Mouse (Mus musculus) small intestine, adult 2 months (tissue): Measurements from ENCODE around the gene Tex44. TPM values are rescaled to one million over a fixed set of nuclear protein-coding genes. Genes with fewer than 3 reads are reported as not detected.

Source experiments
- H3K27ac ChIP-seq: fragments of 200-500 bp; 2 replicates; pipeline ENCODE4 v1.5.1; 2012; ENCODE audit warnings: low read depth, low read length, control low read depth, inconsistent platforms; ENCODE audit not compliant: insufficient read depth
- H3K27me3 ChIP-seq: fragments of 200-500 bp; 2 replicates; pipeline ENCODE4 v1.6.1; 2012; ENCODE audit warnings: mild to moderate bottlenecking, moderate library complexity, low read length, inconsistent platforms; ENCODE audit not compliant: control insufficient read depth, insufficient read depth
- H3K36me3 ChIP-seq: fragments of 200-500 bp; 2 replicates; pipeline ENCODE4 v1.6.1; 2012; ENCODE audit warnings: mild to moderate bottlenecking, low read length, control low read depth, inconsistent platforms; ENCODE audit not compliant: control insufficient read depth, insufficient read depth
- H3K4me1 ChIP-seq: fragments of 200-500 bp; 2 replicates; pipeline ENCODE4 v1.6.1; 2012; ENCODE audit warnings: low read length, inconsistent platforms, mixed read lengths; ENCODE audit not compliant: control insufficient read depth, insufficient read depth, insufficient read length
- H3K4me3 ChIP-seq: fragments of 200-500 bp; 2 replicates; pipeline ENCODE4 v1.5.1; 2012; ENCODE audit warnings: low read depth, mild to moderate bottlenecking, control low read depth, inconsistent platforms, low read length, moderate library complexity
- CTCF ChIP-seq: fragments of 200-500 bp; IDR thresholded peaks from 2 replicates; pipeline ENCODE4 v1.5.1; 2012; ENCODE audit warnings: low read depth, mild to moderate bottlenecking, control low read depth, inconsistent platforms, low read length, moderate library complexity, mixed read lengths; ENCODE audit not compliant: insufficient replicate concordance, insufficient read length; ENCODE audit errors: extremely low read depth
- POLR2A ChIP-seq: fragments of 200-500 bp; IDR thresholded peaks from 2 replicates; pipeline ENCODE4 v1.6.1; 2012; ENCODE audit warnings: low read depth, mild to moderate bottlenecking, control low read depth, inconsistent platforms, low read length, moderate library complexity
- WGBS: fragments of 180-500 bp; shearing (Covaris S2); methylation state at CpG from one replicate; pipeline ENCODE4 v1.1.7; 2018; 5-methylcytosine and 5-hydroxymethylcytosine counted together
- polyA plus RNA-seq: library from polyadenylated mRNA; depleted of rRNA; stranded (reverse); fragments of >200 nt; gene quantifications from 2 replicates; pipeline ENCODE4 v1.2.3, GENCODE M21; 2012; rRNA removed

Gene Tex44
- polyA plus RNA-seq, result not detected in 2 replicates

DNA sequence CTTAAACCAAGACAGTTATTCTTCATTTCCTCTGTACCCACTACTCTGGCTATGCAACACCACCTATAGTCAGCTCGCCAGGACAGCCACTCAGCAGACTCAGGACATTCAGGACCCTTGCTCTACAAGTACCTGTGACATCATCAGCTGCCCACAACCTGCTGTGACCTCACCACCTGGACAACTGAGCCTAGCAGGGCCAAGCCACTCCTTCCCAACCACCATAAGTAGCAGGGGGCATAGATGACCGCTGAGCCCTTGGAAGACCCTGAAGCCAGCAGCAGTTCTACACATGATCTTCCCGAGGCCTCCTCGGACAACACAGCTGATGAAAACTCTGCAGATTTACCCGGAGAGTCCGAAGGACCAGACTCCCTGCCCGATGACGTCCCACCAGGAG lies at the start of gene Tex44, which contains the start of gene Nmur1:
Gene Tex44 (plus strand): TSS at position 202 of the 400 bp plus-strand sequence.
Gene Nmur1 (minus strand): TSS at position 101 of the 400 bp plus-strand sequence.
- Histone ChIP-seq H3K27me3 (no peaks in the 10 kb centered on the region), H3K4me3 (no peak within 1 kb of the TSS), H3K36me3 (no peaks in the 10 kb centered on the region), H3K27ac (no peak within 1 kb of the TSS), H3K4me1 (no peaks in the 10 kb centered on the region)
- TF ChIP-seq CTCF (no peak), POLR2A (no peak)
- 90% methylated on average over 8 of the region's 8 CpGs for WGBS

DNA sequence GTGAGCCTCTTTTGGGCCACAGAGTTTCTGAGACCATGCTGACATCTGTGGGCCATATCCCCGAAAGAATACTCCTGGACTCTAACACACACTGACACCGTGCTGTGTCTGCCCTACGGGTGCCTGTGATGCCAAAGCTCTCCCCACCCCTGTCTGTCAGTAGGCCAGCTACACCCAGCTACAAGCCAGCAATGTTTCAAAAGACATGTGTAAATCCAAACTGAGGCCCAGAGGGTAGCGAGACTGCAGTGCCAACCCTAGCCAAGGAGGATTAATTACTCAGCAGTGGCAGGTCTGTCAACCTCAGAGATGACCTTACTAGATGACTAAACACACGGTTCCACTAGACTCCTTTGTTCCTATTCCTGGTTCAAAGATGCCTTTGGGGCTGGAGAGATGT lies 49.8 kb upstream of the Tex44 start:
- Histone ChIP-seq H3K4me1 (peaks cover 4% of the 10 kb centered on the region; the same call in 1 of the 2 replicates), H3K4me3 (no peak overlapping the region), H3K36me3 (no peaks in the 10 kb centered on the region), H3K27me3 (no peaks in the 10 kb centered on the region), H3K27ac (no peak overlapping the region)
- 78% methylated on average over 5 of the region's 5 CpGs for WGBS
- TF ChIP-seq CTCF (no peak), POLR2A (no peak)

DNA sequence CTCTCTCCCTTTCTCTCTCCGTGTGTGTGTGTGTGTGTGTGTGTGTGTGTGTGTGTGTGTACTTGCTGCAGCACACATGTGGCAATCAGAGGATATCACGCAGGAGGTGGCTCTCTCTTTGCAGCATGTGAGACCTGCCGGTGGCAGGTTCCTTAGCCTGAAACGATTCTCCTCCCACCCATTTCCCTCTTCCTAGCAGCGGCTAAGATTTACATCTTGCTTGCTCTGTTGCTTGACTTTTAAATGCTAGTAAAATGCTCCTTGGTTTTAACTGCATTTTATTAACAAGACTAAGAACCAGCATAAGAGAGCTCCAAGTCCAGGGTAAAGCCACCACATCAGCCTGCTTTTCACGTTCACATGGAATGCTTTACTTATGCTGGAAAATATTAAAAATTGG lies 47.5 kb upstream of the Tex44 start:
- Histone ChIP-seq H3K36me3 (no peaks in the 10 kb centered on the region), H3K27ac (no peak overlapping the region), H3K4me1 (peaks cover 4% of the 10 kb centered on the region; the same call in 1 of the 2 replicates), H3K27me3 (no peaks in the 10 kb centered on the region), H3K4me3 (no peak overlapping the region)
- 47% methylated on average over 6 of the region's 6 CpGs for WGBS
- TF ChIP-seq POLR2A (no peak), CTCF (no peak)

DNA sequence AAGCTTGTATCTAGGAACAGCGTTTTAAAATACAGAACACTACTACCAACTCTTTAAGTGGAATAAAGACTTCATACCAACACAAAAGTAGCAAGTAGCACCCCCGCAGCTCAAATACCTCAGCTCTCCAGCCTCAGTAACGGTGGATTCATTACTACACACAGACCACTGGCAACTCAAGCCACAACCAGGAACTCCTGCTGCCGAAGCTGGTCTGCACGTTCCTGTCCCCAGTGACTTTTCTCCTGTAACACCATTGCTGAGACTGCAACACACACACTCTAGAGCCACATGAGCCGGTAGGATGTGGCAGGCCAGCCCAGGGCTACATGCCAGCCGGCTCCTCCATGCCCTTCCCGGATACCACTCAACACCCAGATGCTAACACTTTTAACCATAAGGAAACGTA lies 47.0 kb upstream of the Tex44 start:
- WGBS, result 76% methylated on average over 9 of the region's 9 CpGs
- H3K27ac ChIP-seq, result no peak overlapping the region
- no peak overlapping the region for H3K4me3 ChIP-seq
- no peaks in the 10 kb centered on the region for H3K27me3 ChIP-seq
- H3K4me1 ChIP-seq, result peaks cover 4% of the 10 kb centered on the region; the same call in 1 of the 2 replicates
- H3K36me3 ChIP-seq, result no peaks in the 10 kb centered on the region
- no peak for TF ChIP-seq CTCF
- no peak for TF ChIP-seq POLR2A

DNA sequence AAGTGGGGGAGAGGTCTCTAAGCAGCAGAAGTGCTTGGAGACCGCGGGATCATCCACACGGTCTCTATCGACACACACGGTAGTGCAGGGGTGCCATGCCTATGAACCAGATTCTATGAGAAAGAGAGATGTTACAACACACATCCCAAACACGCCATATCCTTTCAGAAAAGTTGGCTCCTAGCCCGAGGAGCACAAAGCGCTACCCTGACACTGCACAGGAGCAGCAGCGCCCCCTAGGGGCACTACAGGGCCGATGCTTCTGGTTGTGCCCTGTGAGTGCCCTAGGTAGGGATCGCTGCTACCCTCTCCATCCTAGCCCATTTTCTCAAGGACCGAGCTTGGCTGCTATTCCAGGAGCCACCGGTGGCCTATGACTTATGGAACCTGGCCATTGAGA lies 45.1 kb upstream of the Tex44 start:
- peak; percentile 81; the same call in 1 of the 2 replicates for TF ChIP-seq CTCF
- no peak for TF ChIP-seq POLR2A
- no peak overlapping the region for H3K27ac ChIP-seq
- H3K36me3 ChIP-seq, result no peaks in the 10 kb centered on the region
- H3K27me3 ChIP-seq, result no peaks in the 10 kb centered on the region
- H3K4me1 ChIP-seq, result peaks cover 4% of the 10 kb centered on the region; the same call in 1 of the 2 replicates
- peak overlapping the region; percentile 37 for H3K4me3 ChIP-seq
- WGBS, result 23% methylated on average over 13 of the region's 13 CpGs

DNA sequence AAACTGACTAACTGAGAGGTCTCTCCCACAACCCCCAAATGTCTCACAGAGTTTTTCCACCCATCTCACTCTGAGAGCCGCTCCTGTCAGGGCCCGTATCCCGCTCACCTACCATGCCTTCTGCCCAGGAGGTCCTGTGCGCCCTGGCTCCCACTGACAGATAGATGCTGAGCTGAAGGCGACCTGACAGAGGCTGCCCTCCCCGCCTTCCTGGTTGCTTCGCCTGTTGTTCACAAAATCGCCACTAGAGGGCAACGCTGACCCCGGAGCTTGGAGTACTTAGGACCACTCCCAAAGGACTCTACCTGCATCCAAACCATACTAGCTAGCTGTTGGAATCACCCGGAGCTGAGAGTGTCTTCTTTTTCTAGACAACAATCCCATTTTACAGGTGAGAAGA lies 36.9 kb upstream of the Tex44 start:
- no peaks in the 10 kb centered on the region for H3K27me3 ChIP-seq
- H3K36me3 ChIP-seq, result no peaks in the 10 kb centered on the region
- H3K4me1 ChIP-seq, result peaks cover 5% of the 10 kb centered on the region
- H3K27ac ChIP-seq, result no peak overlapping the region
- peak overlapping the region; percentile 29 for H3K4me3 ChIP-seq
- WGBS, result under 1% methylated on average over 11 of the region's 11 CpGs
- peak; percentile 93 for TF ChIP-seq CTCF
- TF ChIP-seq POLR2A, result no peak

DNA sequence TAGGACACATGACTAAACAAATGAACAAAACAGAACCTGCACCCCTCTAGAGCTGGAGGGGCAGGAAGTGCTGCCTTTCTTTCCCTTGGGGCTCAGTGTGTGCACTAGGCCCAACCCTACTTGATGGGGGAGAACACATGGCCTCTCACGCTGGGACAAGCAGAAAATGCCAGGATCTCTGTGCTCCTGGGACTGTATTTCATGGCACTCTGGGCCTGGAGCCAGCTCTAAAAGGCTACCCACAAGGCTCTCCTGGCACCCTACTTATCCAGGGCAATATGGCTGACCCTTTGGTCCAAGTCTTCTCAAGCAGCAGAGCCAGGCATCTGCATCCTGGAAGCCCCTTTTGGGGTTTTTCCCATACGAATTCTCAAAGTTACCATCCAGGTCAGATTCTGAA lies 34.7 kb upstream of the Tex44 start:
- Histone ChIP-seq H3K4me1 (peaks cover 10% of the 10 kb centered on the region), H3K4me3 (no peak overlapping the region), H3K36me3 (no peaks in the 10 kb centered on the region), H3K27me3 (no peaks in the 10 kb centered on the region), H3K27ac (no peak overlapping the region)
- 69% methylated on average over 2 of the region's 2 CpGs for WGBS
- TF ChIP-seq CTCF, result no peak
- no peak for TF ChIP-seq POLR2A

DNA sequence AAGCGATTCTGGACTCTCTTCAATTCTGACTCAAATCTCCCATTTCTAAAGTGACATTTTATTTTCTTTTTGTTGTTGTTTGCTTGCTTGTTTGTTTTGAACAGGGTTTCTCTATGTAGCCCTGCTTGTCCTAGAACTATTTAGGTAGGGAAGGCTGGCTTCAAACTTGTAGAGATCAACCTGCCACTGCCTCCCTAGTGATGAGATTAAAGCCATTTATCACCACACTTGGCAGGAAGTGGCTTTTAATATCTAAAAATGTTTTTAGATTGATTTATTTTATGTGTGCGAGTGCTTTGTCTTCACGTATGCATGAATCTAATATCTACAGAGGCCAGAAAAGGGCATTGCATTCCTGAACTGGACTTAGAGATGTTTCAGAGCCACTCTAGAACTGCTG lies 32.9 kb upstream of the Tex44 start:
- peaks cover 10% of the 10 kb centered on the region for H3K4me1 ChIP-seq
- no peaks in the 10 kb centered on the region for H3K36me3 ChIP-seq
- no peak overlapping the region for H3K27ac ChIP-seq
- H3K4me3 ChIP-seq, result no peak overlapping the region
- H3K27me3 ChIP-seq, result no peaks in the 10 kb centered on the region
- WGBS, result 60% methylated on average over 3 of the region's 3 CpGs
- no peak for TF ChIP-seq CTCF
- no peak for TF ChIP-seq POLR2A
